ENCODE assay signal across 9 mouse cellular contexts in genomic region chr3:94457055-94457454, GRCm38 (mm10). TPM values are rescaled to one million over a fixed set of nuclear protein-coding genes. Genes with fewer than 3 reads are reported as not detected.
DNase-seq lines count a peak whose midpoint lies in the region; ATAC-seq and TF ChIP-seq lines count a peak whose summit lies in the region.
"Had no signal": no experiment of that assay in that cellular context is flagged by ENCODE, and none has a peak within 500 bp of the region (broad histone marks: within the 10 kb centered on the region; RNA-seq: fewer than 3 reads in every experiment).

No protein-coding gene starts in this region.

- TF ChIP-seq POLR2A in limb, embryonic 14.5 days (IDR thresholded peaks at IDR 0.05; ENCODE audit: borderline replicate concordance, extremely low read depth, insufficient read depth, insufficient read length), result no peak

- DNase-seq in heart, adult 8-10 months (ENCODE audit: low spot score), result no peak
- no peak for DNase-seq in neural tube, embryonic 10.5 days (ENCODE audit: extremely low spot score, low spot score)
- no peak for DNase-seq in limb, embryonic 14.5 days (ENCODE audit: low spot score)
- DNase-seq in thymus, postnatal 14 days, result no peak
- no peak for DNase-seq in adrenal gland, adult 2 months

- WGBS in heart, embryonic 15.5 days, result 69% methylated on average over 3 of the region's 3 CpGs
- WGBS in neural tube, embryonic 12.5 days, result 80% methylated on average over 3 of the region's 3 CpGs
- 66% methylated on average over 3 of the region's 3 CpGs for WGBS in limb, embryonic 14.5 days
- WGBS in neural tube, embryonic 15.5 days, result 70% methylated on average over 3 of the region's 3 CpGs

- peak overlapping the region; percentile 43; the same call in 1 of the 2 replicates for H3K9ac ChIP-seq in heart, embryonic 15.5 days
- H3K9ac ChIP-seq in neural tube, embryonic 12.5 days, result no peak overlapping the region
- no peak overlapping the region for H3K9ac ChIP-seq in limb, embryonic 14.5 days (ENCODE audit: low read depth, low read length, severe bottlenecking)
- peak overlapping the region; percentile 44; the same call in 1 of the 2 replicates for H3K9ac ChIP-seq in neural tube, embryonic 15.5 days (replicated peaks)

- no peak overlapping the region for H3K4me3 ChIP-seq in heart, embryonic 15.5 days
- H3K4me3 ChIP-seq in neural tube, embryonic 12.5 days, result no peak overlapping the region
- peak overlapping the region; percentile 36; the same call in 1 of the 2 replicates for H3K4me3 ChIP-seq in limb, embryonic 14.5 days (replicated peaks; ENCODE audit: low read length)
- H3K4me3 ChIP-seq in neural tube, embryonic 15.5 days (replicated peaks), result peak overlapping the region; percentile 40

- no peak overlapping the region for H3K27ac ChIP-seq in heart, embryonic 15.5 days
- H3K27ac ChIP-seq in neural tube, embryonic 12.5 days, result no peak overlapping the region
- H3K27ac ChIP-seq in limb, embryonic 14.5 days (replicated peaks; ENCODE audit: low read depth, low read length), result no peak overlapping the region
- peak overlapping the region; percentile 66; the same call in 1 of the 2 replicates for H3K27ac ChIP-seq in neural tube, embryonic 15.5 days (replicated peaks)

- H3K9me3 ChIP-seq in heart, embryonic 15.5 days (replicated peaks), result no peaks in the 10 kb centered on the region
- 0 out of 2 replicates have a peak, but pooled peaks cover 3% of the 10 kb centered on the region for H3K9me3 ChIP-seq in neural tube, embryonic 12.5 days
- H3K9me3 ChIP-seq in limb, embryonic 14.5 days (ENCODE audit: control insufficient read depth, low read length), result no peaks in the 10 kb centered on the region
- no peaks in the 10 kb centered on the region for H3K9me3 ChIP-seq in neural tube, embryonic 15.5 days (replicated peaks)

- ATAC-seq in heart, embryonic 15.5 days (replicated peaks; ENCODE audit: insufficient number of reproducible peaks, insufficient read depth, low FRiP score, low read depth), result no peak
- 0 out of 2 replicates have a peak, but pooled peaks have one; percentile 48 for ATAC-seq in neural tube, embryonic 12.5 days (ENCODE audit: low FRiP score, low read depth)
- no peak for ATAC-seq in limb, embryonic 14.5 days (ENCODE audit: low FRiP score, low read depth)
- peak; percentile 30; the same call in 1 of the 2 replicates for ATAC-seq in neural tube, embryonic 15.5 days (ENCODE audit: low FRiP score)

- peak overlapping the region; percentile 58; the same call in 1 of the 2 replicates for H3K4me2 ChIP-seq in heart, embryonic 15.5 days
- H3K4me2 ChIP-seq in neural tube, embryonic 12.5 days (replicated peaks), result peak overlapping the region; percentile 47; the same call in 1 of the 2 replicates
- peak overlapping the region; percentile 50; the same call in 1 of the 2 replicates for H3K4me2 ChIP-seq in limb, embryonic 14.5 days (replicated peaks; ENCODE audit: low read depth, low read length, severe bottlenecking)
- peak overlapping the region; percentile 55 for H3K4me2 ChIP-seq in neural tube, embryonic 15.5 days

- no peaks in the 10 kb centered on the region for H3K36me3 ChIP-seq in heart, embryonic 15.5 days
- no peaks in the 10 kb centered on the region for H3K36me3 ChIP-seq in neural tube, embryonic 12.5 days
- no peaks in the 10 kb centered on the region for H3K36me3 ChIP-seq in limb, embryonic 14.5 days (ENCODE audit: control insufficient read depth, insufficient read depth, low read length)
- no peaks in the 10 kb centered on the region for H3K36me3 ChIP-seq in neural tube, embryonic 15.5 days

- H3K27me3 ChIP-seq in heart, embryonic 15.5 days, result no peaks in the 10 kb centered on the region; the same call in 1 of the 2 replicates
- no peaks in the 10 kb centered on the region; the same call in 1 of the 2 replicates for H3K27me3 ChIP-seq in neural tube, embryonic 12.5 days (replicated peaks)
- H3K27me3 ChIP-seq in limb, embryonic 14.5 days (ENCODE audit: control insufficient read depth, insufficient read depth, low read length), result 0 out of 2 replicates have a peak, but pooled peaks cover 7% of the 10 kb centered on the region
- 0 out of 2 replicates have a peak, but pooled peaks cover 2% of the 10 kb centered on the region for H3K27me3 ChIP-seq in neural tube, embryonic 15.5 days (replicated peaks)

- H3K4me1 ChIP-seq in heart, embryonic 15.5 days (replicated peaks), result 0 out of 2 replicates have a peak, but pooled peaks cover 4% of the 10 kb centered on the region
- no peaks in the 10 kb centered on the region for H3K4me1 ChIP-seq in neural tube, embryonic 12.5 days
- no peaks in the 10 kb centered on the region for H3K4me1 ChIP-seq in limb, embryonic 14.5 days (ENCODE audit: control insufficient read depth, insufficient read depth, low read length)
- H3K4me1 ChIP-seq in neural tube, embryonic 15.5 days, result peaks cover 6% of the 10 kb centered on the region; the same call in 1 of the 2 replicates

RNA-seq across cellular contexts. Expression of gene Oaz3, which starts 13.3 kb away (rescaled TPM):
- polyA plus RNA-seq in heart, embryonic 15.5 days (2015; fragmentation: Nextera tagmentation; extraction: Ambion mirVana), result 0.23 and 0.38 TPM in 2 replicates
- total RNA-seq in heart, adult 8-10 months (2022), result under 1 TPM in 1 of 4 experiments, not detected in 3; 0.41 TPM
- 0.81 and 0.96 TPM in 2 replicates for polyA plus RNA-seq in neural tube, embryonic 12.5 days (2016; fragmentation: Nextera tagmentation; extraction: Ambion mirVana)
- polyA plus RNA-seq in limb, embryonic 14.5 days (2012; rRNA removed), result 0.30 and 0.31 TPM in 2 replicates
- 0.26 TPM in 1 of 2 replicates, not detected in the other for polyA plus RNA-seq in limb, embryonic 14.5 days (2014; fragmentation: Nextera tagmentation; extraction: Ambion mirVana)
- polyA plus RNA-seq in neural tube, embryonic 15.5 days (2015; fragmentation: Nextera tagmentation; extraction: Ambion mirVana), result 0.78 and 0.97 TPM in 2 replicates
- total RNA-seq in adrenal gland, adult 2 months (2021), result under 1 TPM in 1 of 2 experiments, not detected in 1; 0.24 TPM
- 0.15 TPM in 1 of 2 replicates, not detected in the other for polyA plus RNA-seq in adrenal gland, adult 2 months (2012; rRNA removed)
- total RNA-seq: layer of hippocampus, postnatal 36 days had no signal

RNA-seq across cellular contexts. Expression of gene Mrpl9, which starts 13.9 kb away (rescaled TPM):
- polyA plus RNA-seq in heart, embryonic 15.5 days (2015; fragmentation: Nextera tagmentation; extraction: Ambion mirVana), result 56.1 and 60.8 TPM in 2 replicates
- 10 to 100 TPM; 57.4 to 69.0 (median 61.9) TPM for total RNA-seq in heart, adult 8-10 months (2022)
- 65.1 and 67.6 TPM in 2 replicates for polyA plus RNA-seq in neural tube, embryonic 12.5 days (2016; fragmentation: Nextera tagmentation; extraction: Ambion mirVana)
- 51.7 and 55.9 TPM in 2 replicates for polyA plus RNA-seq in limb, embryonic 14.5 days (2012; rRNA removed)
- 52.8 and 63.4 TPM in 2 replicates for polyA plus RNA-seq in limb, embryonic 14.5 days (2014; fragmentation: Nextera tagmentation; extraction: Ambion mirVana)
- polyA plus RNA-seq in neural tube, embryonic 15.5 days (2015; fragmentation: Nextera tagmentation; extraction: Ambion mirVana), result 61.8 and 63.3 TPM in 2 replicates
- total RNA-seq in adrenal gland, adult 2 months (2021), result 10 to 100 TPM; 46.4 to 84.5 TPM
- 16.4 and 18.0 TPM in 2 replicates for polyA plus RNA-seq in adrenal gland, adult 2 months (2012; rRNA removed)

RNA-seq across cellular contexts. Expression of gene Celf3, which starts 21.0 kb away (rescaled TPM):
- 1.0 and 4.5 TPM in 2 replicates for polyA plus RNA-seq in heart, embryonic 15.5 days (2015; fragmentation: Nextera tagmentation; extraction: Ambion mirVana)
- total RNA-seq in heart, adult 8-10 months (2022), result under 1 TPM in 1 of 4 experiments, not detected in 3; 0.12 TPM
- polyA plus RNA-seq in neural tube, embryonic 12.5 days (2016; fragmentation: Nextera tagmentation; extraction: Ambion mirVana), result 204 and 222 TPM in 2 replicates
- 1.7 and 2.4 TPM in 2 replicates for polyA plus RNA-seq in limb, embryonic 14.5 days (2012; rRNA removed)
- 0.25 and 0.90 TPM in 2 replicates for polyA plus RNA-seq in limb, embryonic 14.5 days (2014; fragmentation: Nextera tagmentation; extraction: Ambion mirVana)
- 157 and 210 TPM in 2 replicates for polyA plus RNA-seq in neural tube, embryonic 15.5 days (2015; fragmentation: Nextera tagmentation; extraction: Ambion mirVana)
- total RNA-seq in adrenal gland, adult 2 months (2021), result 10 to 100 TPM; 17.6 to 27.7 TPM
- polyA plus RNA-seq in adrenal gland, adult 2 months (2012; rRNA removed), result 62.2 and 77.6 TPM in 2 replicates

RNA-seq across cellular contexts. Expression of gene Riiad1, which starts 23.1 kb away (rescaled TPM):
- 4.9 and 6.2 TPM in 2 replicates for polyA plus RNA-seq in heart, embryonic 15.5 days (2015; fragmentation: Nextera tagmentation; extraction: Ambion mirVana)
- 1 to 10 TPM in 3 of 4 experiments, under 1 TPM in 1; 0.95 to 2.1 (median 1.1) TPM for total RNA-seq in heart, adult 8-10 months (2022)
- polyA plus RNA-seq in neural tube, embryonic 12.5 days (2016; fragmentation: Nextera tagmentation; extraction: Ambion mirVana), result 11.9 and 12.9 TPM in 2 replicates
- polyA plus RNA-seq in limb, embryonic 14.5 days (2012; rRNA removed), result 1.4 and 2.1 TPM in 2 replicates
- 3.6 and 3.8 TPM in 2 replicates for polyA plus RNA-seq in limb, embryonic 14.5 days (2014; fragmentation: Nextera tagmentation; extraction: Ambion mirVana)
- polyA plus RNA-seq in neural tube, embryonic 15.5 days (2015; fragmentation: Nextera tagmentation; extraction: Ambion mirVana), result 14.1 and 16.1 TPM in 2 replicates
- total RNA-seq in adrenal gland, adult 2 months (2021), result 1 to 10 TPM; 2.8 to 3.5 TPM
- polyA plus RNA-seq in adrenal gland, adult 2 months (2012; rRNA removed), result not detected in 2 replicates

RNA-seq across cellular contexts. Expression of gene Tdrkh, which starts 44.0 kb away (rescaled TPM):
- 8.3 and 10.0 TPM in 2 replicates for polyA plus RNA-seq in heart, embryonic 15.5 days (2015; fragmentation: Nextera tagmentation; extraction: Ambion mirVana)
- total RNA-seq in heart, adult 8-10 months (2022), result 1 to 10 TPM; 4.5 to 7.0 (median 6.1) TPM
- polyA plus RNA-seq in neural tube, embryonic 12.5 days (2016; fragmentation: Nextera tagmentation; extraction: Ambion mirVana), result 47.3 and 55.5 TPM in 2 replicates
- 1.5 and 2.8 TPM in 2 replicates for polyA plus RNA-seq in limb, embryonic 14.5 days (2012; rRNA removed)
- 7.4 and 8.3 TPM in 2 replicates for polyA plus RNA-seq in limb, embryonic 14.5 days (2014; fragmentation: Nextera tagmentation; extraction: Ambion mirVana)
- polyA plus RNA-seq in neural tube, embryonic 15.5 days (2015; fragmentation: Nextera tagmentation; extraction: Ambion mirVana), result 39.2 and 43.5 TPM in 2 replicates
- total RNA-seq in adrenal gland, adult 2 months (2021), result 10 to 100 TPM in 1 of 2 experiments, 1 to 10 TPM in 1; 6.4 to 14.7 TPM
- polyA plus RNA-seq in adrenal gland, adult 2 months (2012; rRNA removed), result 0.23 and 0.24 TPM in 2 replicates

Comparison
In these comparisons a context has a peak if more than half of its experiments do, and no peak if none do; other contexts are left out.
1. H3K4me3 ChIP-seq: peak in limb, embryonic 14.5 days (single experiment) and neural tube, embryonic 15.5 days (single experiment); none in heart, embryonic 15.5 days (single experiment) and neural tube, embryonic 12.5 days (single experiment).
2. H3K9ac ChIP-seq: peak in heart, embryonic 15.5 days (single experiment) and neural tube, embryonic 15.5 days (single experiment); none in neural tube, embryonic 12.5 days (single experiment) and limb, embryonic 14.5 days (single experiment).
3. ATAC-seq: peak in neural tube, embryonic 12.5 days (single experiment) and neural tube, embryonic 15.5 days (single experiment); none in heart, embryonic 15.5 days (single experiment) and limb, embryonic 14.5 days (single experiment).
4. RNA of gene Celf3, which starts 21.0 kb away (polyA plus RNA-seq): 157 to 210 TPM in neural tube, embryonic 15.5 days, 204 to 222 TPM in neural tube, embryonic 12.5 days and 62.2 to 77.6 TPM in adrenal gland, adult 2 months; 0.25 to 2.4 TPM in limb, embryonic 14.5 days and 1.0 to 4.5 TPM in heart, embryonic 15.5 days; every median in the first group is over 10 times any median in the second.
5. Peak in every context shown above with its lines, with median percentiles within 50 percentile points of each other: H3K4me2 ChIP-seq.